Mouse (Mus musculus): ENCODE measurements around the gene Baat.
"Not testable (repeated sequence)": the region's sequence is repeated elsewhere in the genome, so short reads cannot be mapped to it uniquely, and the experiment has no call there.

Baat gene

DNA sequence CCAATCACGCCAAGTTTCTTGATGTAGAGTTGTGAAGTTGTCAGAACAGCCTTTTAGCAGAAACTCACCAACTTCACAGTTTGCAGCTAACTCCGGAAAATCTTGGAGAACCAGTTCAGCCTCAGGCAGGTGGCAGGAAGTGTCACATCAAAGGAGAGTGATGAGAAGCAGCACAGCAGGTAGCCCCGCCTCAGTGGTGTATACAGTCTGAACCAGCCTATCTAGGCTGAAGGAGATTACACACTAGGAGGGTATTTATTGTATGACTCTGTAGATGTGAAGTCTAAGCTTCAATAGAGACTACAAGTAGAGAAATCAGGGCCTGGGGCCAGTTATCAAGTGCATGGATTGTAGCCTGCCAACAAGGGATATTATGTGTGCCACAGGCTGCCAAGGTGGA is 25.5 kb downstream of the Baat start:
- peak; percentile 4 for DNase-seq

GRCm38 (mm10) chr4:49480104-49480760 is 26.1 kb downstream of the Baat start:
- peak; percentile 5 for DNase-seq

DNA sequence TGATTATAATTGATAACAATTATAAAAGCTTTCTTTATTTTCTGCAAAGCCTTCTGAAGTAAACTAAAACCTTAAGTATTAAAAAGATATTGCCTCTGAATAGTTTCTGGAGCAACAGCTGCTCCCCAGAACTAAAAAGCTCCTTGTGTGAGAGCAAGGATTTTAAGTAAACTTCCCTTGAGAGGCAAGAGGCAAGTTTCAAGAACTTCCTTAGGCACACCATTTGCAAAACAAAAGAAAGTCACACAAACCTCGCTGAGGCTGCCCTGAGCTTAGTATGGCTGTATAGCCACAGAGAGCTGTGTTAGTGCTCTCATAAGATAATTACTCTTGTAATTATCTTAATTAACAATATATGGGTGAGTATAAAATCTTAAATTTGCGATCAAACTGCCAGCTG is 27.3 kb downstream of the Baat start:
- DNase-seq = peak; percentile 2

- DNase-seq = peak; percentile 53
Observed at GRCm38 (mm10) chr4:49478118-49478877, 28.1 kb downstream of the Baat start.

DNA sequence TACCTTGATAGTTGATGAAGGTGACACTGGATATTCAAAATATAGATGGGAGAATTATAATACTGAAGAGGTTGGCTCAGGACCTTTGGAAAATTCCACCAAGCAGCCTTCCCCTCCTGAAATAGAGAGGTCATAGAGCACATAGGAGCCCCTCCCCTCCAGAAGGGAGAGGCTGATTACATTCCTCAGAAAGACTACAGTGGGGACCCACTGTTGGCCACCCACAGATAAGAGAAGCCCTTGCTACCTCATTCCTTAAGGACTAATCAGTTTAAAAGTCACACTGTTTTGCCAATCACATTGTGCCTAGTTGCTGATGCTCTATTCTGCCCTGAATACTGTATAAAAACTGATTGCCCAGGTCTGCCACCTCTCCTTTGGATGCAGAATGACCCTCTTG is 31.8 kb downstream of the Baat start:
- no peak for DNase-seq

DNA sequence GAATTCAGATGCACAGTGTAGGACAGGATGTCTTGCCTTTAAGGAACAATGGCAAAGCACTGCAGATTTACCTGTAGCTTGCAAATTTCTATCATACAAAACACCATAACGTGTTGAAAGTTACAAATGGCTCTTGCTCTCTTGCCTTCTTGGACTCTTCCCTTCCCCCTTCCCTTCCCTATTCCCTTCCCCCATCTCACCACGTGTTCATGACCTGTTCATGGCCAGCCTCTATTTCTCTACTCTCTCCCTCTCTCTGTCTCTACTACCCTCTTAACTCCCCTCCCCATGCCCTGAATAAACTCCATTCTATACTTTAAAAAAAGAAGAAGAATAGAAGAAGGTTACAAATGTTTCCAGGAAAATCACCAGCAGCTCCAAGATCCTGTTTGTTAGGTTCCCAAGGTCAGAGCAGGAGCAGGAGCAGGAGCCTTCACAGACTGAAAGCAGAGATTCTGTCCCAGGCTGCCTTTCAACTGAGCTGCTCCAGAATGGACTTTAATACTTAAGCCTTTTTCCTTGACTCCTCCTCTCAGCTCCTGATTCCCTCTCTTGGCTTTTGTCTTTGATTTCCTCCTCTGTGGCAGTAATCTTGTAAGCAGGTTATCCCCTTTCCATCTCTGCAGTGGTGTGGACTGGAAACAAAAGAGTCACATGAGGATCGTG is 32.8 kb downstream of the Baat start, which contains the start of gene Acnat1:
Gene Acnat1 (minus strand): TSS at position 478 of the 666 bp plus-strand sequence.
- no peak for DNase-seq

GRCm38 (mm10) chr4:49469435-49470151 is 36.8 kb downstream of the Baat start:
- no peak for DNase-seq

- no peak for DNase-seq
Observed at GRCm38 (mm10) chr4:49467360-49467759, 39.0 kb downstream of the Baat start.

GRCm38 (mm10) chr4:49456171-49456570 is 50.2 kb downstream of the Baat start:
- peak; percentile 5 for DNase-seq

- DNase-seq = no peak
Observed at GRCm38 (mm10) chr4:49451848-49452551, 54.4 kb downstream of the Baat start.

DNA sequence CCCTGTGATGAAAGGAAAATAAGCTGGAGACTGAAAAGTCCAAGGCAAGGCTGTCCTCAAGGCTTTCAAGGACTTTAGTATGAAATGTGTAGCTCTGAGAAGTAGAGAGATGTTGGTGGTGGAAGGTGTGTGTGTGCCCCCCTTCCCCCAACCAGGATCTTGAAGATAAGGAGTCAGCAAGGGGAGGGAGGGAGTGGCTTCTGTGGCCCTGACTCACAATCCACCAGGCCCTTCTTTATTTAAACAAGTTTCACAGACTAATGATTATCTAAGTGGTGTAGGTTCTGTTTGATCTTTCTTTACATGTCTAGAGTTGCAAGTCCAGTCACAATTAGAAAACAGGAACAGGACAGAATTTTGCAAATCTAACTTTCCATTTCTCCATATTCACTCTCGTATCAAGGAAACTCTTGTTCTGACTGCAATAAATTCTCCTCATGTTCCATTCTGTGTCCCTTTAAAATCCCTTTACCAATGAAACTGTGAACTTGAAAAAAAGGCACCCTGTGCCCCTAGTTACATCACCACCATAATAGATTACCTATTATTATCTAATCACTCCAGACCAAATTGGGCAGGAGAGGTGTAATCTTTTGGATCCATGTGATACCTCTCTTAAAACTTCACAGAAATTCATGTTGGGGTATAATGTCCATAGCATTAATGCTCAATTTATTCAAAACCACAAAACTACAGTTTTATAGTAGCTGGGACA is 55.1 kb downstream of the Baat start:
- not testable (repeated sequence) for DNase-seq

Data from lung, postnatal 36 days (tissue).